Mouse (Mus musculus) C2C12 (cell line): ENCODE measurements around the gene Plekhg3.

Experiments used
- CTCF ChIP-seq: IDR thresholded peaks from one replicate; pipeline ENCODE4 v1.5.1; 2011; ENCODE audit not compliant: control insufficient read depth, insufficient read depth, insufficient read length
- MAX ChIP-seq: IDR thresholded peaks from one replicate; pipeline ENCODE4 v1.6.1; 2011; ENCODE audit warnings: mild to moderate bottlenecking, control low read depth

DNA sequence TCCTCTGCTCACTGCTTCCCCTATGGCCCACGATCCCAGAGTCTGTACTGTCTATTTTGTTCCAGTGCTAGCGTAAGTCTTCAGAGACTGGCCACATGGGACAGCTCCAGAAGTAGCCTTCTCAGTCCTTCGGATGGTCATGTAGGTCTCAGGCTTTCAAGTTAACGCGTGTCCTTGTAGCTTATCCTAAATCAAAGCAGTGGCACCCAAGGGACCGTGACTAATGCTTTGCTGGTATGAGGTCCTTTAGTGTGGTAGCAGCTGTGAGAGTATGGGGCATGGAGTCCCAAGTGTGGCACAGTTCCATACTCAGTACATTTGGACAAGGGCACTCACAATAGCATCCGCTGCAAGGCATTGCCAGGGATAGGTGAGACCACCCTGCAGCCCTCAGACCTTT, 25.5 kb downstream of the Plekhg3 start:
- no peak for TF ChIP-seq CTCF
- no peak for TF ChIP-seq MAX
